Mouse (Mus musculus): ENCODE results near the gene Pisd.
A peak's percentile ranks its signal among the peaks of the same experiment; 100 is the strongest.
"Not testable (repeated sequence)": the region's sequence is repeated elsewhere in the genome, so short reads cannot be mapped to it uniquely, and the experiment has no call there.

Gene Pisd

GRCm38 (mm10) chr5:32785313-32785915 lies at the start of gene Pisd:
TSS of gene Pisd (minus strand) at chr5:32785646.
- peak; percentile 97 for DNase-seq (ENCODE audit: low spot score)

DNA sequence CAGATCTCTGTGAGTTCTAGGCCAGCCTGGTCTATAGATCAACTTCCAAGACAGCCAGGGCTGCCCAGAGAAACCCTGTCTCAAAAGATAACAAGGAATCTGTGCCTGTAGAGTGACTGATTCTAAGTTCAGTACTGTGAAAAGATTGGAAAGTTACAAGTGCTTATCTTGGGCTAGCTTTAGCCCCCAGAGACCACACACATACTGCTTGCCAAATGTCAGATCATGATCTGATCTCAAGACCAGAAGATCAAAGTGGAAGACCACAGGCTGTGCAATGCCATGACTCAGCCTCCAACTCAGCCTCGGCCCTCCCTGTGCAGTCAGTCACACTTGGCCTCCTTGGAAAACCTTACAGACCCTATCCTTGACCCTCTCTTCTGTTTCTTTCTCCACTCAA lies 49.1 kb upstream of the Pisd start:
- no peak for DNase-seq (ENCODE audit: low spot score)

- DNase-seq (ENCODE audit: low spot score): no peak
These were observed 44.6 kb upstream of the Pisd start for GRCm38 (mm10) chr5:32830054-32830453.

GRCm38 (mm10) chr5:32828766-32829165 lies 43.3 kb upstream of the Pisd start:
- not testable (repeated sequence) for DNase-seq (ENCODE audit: low spot score)

DNA sequence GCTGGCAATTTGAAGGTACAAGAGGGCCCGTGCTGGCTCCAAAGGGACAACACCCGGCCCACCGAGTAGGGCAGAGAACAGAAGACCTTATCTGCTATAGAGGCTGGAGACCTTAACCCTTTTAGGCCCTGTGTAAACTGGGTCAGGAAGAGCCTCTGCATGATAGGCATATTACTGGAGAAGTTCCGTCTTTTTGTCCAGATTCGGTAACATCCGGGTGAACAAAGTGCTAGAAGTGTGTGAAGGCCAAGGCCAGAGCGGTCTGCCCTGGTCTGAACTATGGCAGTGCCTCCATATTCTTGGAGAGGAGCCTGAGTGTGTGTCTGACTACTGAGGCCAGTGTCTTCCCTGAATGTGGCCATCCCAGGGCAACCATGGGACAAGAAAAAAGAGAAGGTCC lies 41.6 kb upstream of the Pisd start, which contains the start of gene Gm20671:
Gm20671 (minus strand) TSS at position 101 of the 400 bp plus-strand sequence.
- no peak for DNase-seq (ENCODE audit: low spot score)

- no peak for DNase-seq (ENCODE audit: low spot score)
These were observed 35.0 kb upstream of the Pisd start for GRCm38 (mm10) chr5:32820471-32820870.

DNA sequence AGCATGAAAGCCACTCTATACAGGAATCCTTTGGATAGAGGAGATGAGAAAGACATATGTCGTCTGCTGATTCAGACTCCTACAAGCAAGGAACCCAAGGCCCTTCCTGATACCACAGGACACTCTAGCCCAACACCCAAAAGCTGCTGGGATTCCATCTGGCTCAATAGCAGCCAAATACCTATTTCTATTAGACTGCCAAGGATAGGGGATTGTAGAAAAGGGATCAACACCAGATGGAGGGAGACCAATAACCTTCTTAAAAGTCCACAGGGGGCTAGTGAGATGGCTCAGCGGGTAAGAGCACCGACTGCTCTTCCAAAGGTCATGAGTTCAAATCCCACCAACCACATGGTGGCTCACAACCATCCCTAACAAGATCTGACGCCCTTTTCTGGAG lies 29.9 kb upstream of the Pisd start:
- DNase-seq (ENCODE audit: low spot score): no peak

GRCm38 (mm10) chr5:32786454-32786853 lies 1.0 kb upstream of the Pisd start:
- DNase-seq (ENCODE audit: low spot score): not testable (repeated sequence)

GRCm38 (mm10) chr5:32784726-32785125 lies 720 bp downstream of the Pisd start:
- DNase-seq (ENCODE audit: low spot score): no peak

DNA sequence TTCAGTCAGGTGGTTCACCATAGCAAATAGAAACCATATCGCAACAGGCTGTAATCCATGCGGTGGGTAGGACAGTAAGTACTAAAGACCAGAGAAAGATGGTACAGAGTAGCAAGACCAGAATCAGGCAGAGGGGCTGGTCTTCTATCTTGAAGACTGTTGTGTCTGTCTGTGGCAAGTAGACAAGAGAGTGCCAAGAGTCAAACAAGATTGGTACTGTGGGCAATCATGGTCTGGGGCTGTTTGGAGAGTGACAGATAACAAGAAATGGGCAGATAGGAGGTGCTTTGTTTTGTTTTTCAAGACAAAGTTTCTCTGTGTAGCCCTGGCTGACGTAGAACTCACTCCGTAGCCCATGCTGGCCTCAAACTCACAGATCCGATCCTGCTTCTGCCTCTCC lies 3.9 kb downstream of the Pisd start:
- DNase-seq (ENCODE audit: low spot score): no peak

DNA sequence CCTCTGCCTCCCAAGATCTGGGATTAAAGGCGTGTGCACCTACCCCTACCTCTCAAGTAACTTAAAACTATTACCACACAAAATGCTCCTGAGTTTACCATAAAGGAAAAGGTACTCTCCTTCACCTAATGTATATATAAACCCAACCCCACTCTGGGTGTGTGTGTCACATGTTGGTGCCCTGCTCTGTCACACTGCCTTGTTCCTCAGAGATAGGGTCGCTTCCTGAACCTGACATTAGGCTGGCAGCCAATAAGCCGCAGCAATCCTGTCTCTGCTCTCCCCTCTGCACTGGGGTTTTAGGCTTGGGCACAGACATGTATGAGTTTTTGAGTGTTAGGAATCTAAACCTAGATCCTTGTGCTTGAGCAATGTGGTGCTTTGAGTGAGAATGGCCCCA lies 7.3 kb downstream of the Pisd start:
- no peak for DNase-seq (ENCODE audit: low spot score)

GRCm38 (mm10) chr5:32772361-32772760 lies 13.1 kb downstream of the Pisd start:
- DNase-seq (ENCODE audit: low spot score): no peak

- peak; percentile 58 for DNase-seq (ENCODE audit: low spot score)
These were observed 17.6 kb downstream of the Pisd start for GRCm38 (mm10) chr5:32767636-32768373.

DNA sequence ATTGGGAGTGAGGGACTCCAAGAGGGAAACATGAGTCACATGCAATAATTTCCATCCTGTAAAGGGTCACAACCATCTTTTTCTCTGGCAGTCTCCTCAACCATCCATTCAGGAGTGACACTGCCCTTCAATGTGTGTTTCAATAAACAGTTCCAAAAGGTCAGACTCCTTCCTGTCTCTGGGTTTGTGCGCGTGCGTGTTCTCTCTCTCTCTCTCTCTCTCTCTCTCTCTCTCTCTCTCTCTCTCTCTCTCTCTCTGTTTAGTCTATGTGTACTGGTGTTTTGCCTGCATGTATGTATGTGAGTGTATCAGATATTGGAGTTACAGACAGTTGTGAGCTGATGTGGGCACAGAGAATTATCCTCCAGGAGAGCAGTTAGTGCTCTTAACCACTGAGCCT lies 18.4 kb downstream of the Pisd start:
- no peak for DNase-seq (ENCODE audit: low spot score)

DNA sequence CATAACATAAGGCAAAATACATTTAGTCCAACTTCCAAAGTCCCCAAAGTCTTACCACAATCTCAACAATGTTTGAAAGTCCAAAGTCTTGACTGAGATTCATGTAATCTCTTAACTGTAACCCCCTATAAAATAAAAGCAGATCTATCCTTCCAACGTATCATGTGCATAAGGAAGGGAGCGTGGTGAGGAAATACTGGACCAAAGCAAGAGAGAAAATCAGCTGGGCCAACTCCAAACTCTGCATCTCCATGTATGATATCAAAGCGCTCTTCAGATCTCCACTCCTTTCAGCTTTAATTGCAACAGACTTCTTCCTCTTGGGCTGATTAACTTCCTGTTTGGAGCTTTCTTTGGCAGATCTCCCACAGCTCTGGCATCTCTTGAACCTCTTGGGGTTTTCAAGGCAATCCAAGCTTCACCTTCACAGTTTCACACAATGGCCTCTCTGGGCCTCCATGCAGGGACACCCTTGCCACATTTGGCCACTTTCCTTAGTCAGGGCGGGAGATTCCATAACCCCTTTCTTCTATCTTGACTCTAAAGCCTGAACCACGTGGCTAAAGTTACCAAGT lies 23.8 kb downstream of the Pisd start:
- DNase-seq (ENCODE audit: low spot score): peak; percentile 61

DNA sequence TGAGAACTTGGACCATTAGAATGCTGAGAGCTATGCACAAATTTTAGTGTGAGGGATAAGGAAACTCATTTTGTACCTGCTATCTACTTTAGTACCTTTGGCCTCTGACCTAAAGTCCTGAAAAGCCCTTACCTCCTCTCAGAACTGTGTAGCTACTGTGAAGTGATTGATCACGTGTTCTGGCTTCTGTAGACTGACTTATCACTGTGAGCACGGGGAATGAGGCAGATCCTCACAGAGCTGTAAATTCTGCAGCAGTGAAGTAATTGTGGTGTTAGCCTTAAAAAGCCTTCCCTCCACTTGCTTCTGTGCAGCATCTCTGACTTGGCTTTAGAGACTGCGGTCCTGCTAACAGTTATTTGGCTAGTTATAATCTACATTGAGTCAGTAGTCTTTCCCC lies 24.7 kb downstream of the Pisd start:
- no peak for DNase-seq (ENCODE audit: low spot score)

DNA sequence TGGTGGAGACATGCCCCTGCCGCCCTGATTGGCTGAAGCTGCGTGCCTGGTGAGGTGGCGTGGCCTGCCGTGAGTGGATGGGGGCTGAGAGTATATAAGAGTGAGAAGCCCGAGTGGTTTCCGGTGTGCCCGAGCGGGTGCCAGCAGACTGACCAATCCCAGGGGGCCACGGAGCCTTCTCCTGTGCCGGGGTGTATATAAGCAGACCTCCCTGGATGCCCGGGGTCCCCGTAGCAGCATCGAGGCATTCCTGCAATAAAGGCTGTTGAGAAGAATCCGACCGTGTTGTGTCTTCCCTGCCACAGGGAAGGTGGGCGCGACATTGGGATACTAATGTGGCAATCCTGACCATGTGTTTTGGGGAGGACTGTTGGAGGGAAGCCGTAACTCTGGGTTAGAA lies 25.1 kb downstream of the Pisd start:
- DNase-seq (ENCODE audit: low spot score): not testable (repeated sequence)

DNA sequence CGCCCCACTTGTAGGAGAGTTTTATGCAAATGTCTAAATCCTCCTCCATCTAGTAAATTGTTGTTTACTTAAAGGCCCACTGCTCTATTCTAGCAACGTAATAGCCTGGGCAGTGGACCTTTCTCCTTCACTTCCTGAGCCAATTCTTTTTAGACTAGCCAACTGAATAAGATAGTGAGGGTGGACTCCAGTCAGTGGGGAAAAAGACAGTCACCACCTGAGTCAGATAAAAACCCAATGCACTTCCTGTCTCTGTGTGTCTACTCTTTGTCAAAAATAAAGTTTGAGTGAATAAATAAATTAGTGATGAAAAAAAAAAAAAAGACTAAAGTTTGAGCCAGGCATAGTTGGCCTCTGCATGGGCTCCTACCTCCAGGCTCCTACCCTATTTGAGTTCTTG lies 25.8 kb downstream of the Pisd start:
- DNase-seq (ENCODE audit: low spot score): no peak

GRCm38 (mm10) chr5:32756141-32756540 lies 29.3 kb downstream of the Pisd start:
- no peak for DNase-seq (ENCODE audit: low spot score)

- DNase-seq (ENCODE audit: low spot score): peak; percentile 38
These were observed 33.7 kb downstream of the Pisd start for GRCm38 (mm10) chr5:32751736-32752135.

DNA sequence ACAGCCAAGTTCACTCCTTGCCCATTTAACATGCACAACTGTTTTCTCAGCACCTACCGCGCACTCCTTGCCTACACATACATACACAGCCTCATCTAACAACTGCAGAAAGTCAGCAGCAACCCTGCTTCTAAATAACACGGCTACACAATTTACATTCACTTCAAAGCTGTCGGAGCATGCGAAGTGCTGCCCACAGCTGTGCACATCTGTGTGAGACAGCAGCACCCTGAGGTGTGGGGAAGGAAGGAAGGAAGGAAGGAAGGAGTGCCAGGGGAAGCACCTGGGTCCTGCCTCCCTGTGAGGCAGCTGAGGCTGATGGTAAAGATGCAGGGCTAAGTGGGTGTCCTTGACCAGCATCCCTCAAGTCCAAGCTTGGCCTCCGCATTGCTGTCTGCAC lies 36.5 kb downstream of the Pisd start:
- DNase-seq (ENCODE audit: low spot score): no peak

- peak; percentile 72 for DNase-seq (ENCODE audit: low spot score)
These were observed 37.6 kb downstream of the Pisd start for GRCm38 (mm10) chr5:32747650-32748375.

All from MN1 (cell line).